Mouse (Mus musculus): ENCODE measurements at regions not wholly inside any gene's neighbourhood (a gene's known extent, or its start where the extent isn't known, plus 50 kb on each side); places are given as distances from the start of the nearest gene placed in this dataset.

GRCm38 (mm10) chr11:31787376-31787775 is 84.6 kb upstream of the Cpeb4 start:
- Histone ChIP-seq H3K36me3 (ENCODE audit: control insufficient read depth, insufficient read depth, low read length) (no peaks in the 10 kb centered on the region), H3K27ac (replicated peaks; ENCODE audit: insufficient read depth, low read depth, low read length) (no peak overlapping the region), H3K4me1 (ENCODE audit: control insufficient read depth, insufficient read depth, low read length) (peaks cover 4% of the 10 kb centered on the region; the same call in 1 of the 2 replicates), H3K79me2 (ENCODE audit: control insufficient read depth, insufficient read depth, low read length) (no peaks in the 10 kb centered on the region), H3K9ac (ENCODE audit: low read depth, low read length) (no peak overlapping the region), H3K4me3 (ENCODE audit: insufficient read depth, low read depth, low read length) (no peak overlapping the region), H3K27me3 (ENCODE audit: control insufficient read depth, insufficient read depth, low read length) (no peaks in the 10 kb centered on the region)
- no peak for TF ChIP-seq CTCF (IDR thresholded peaks at IDR 0.05; ENCODE audit: low read depth, low read length)
- no peak for TF ChIP-seq POLR2A (IDR thresholded peaks at IDR 0.05; ENCODE audit: extremely low read depth, insufficient read depth, low read length)
- WGBS, result 68% methylated on average over 2 of the region's 2 CpGs
- no peak for DNase-seq (ENCODE audit: extremely low read depth, low read depth, low spot score)

GRCm38 (mm10) chr11:31787917-31788703 is 83.9 kb upstream of the Cpeb4 start:
- Histone ChIP-seq H3K36me3 (ENCODE audit: control insufficient read depth, insufficient read depth, low read length) (no peaks in the 10 kb centered on the region), H3K27me3 (ENCODE audit: control insufficient read depth, insufficient read depth, low read length) (no peaks in the 10 kb centered on the region), H3K4me1 (ENCODE audit: control insufficient read depth, insufficient read depth, low read length) (peaks cover 4% of the 10 kb centered on the region; the same call in 1 of the 2 replicates), H3K79me2 (ENCODE audit: control insufficient read depth, insufficient read depth, low read length) (no peaks in the 10 kb centered on the region), H3K9ac (ENCODE audit: low read depth, low read length) (no peak overlapping the region), H3K4me3 (ENCODE audit: insufficient read depth, low read depth, low read length) (no peak overlapping the region), H3K27ac (replicated peaks; ENCODE audit: insufficient read depth, low read depth, low read length) (no peak overlapping the region)
- WGBS, result 70% methylated on average over 2 of the region's 2 CpGs
- no peak for DNase-seq (ENCODE audit: extremely low read depth, low read depth, low spot score)
- no peak for TF ChIP-seq CTCF (IDR thresholded peaks at IDR 0.05; ENCODE audit: low read depth, low read length)
- TF ChIP-seq POLR2A (IDR thresholded peaks at IDR 0.05; ENCODE audit: extremely low read depth, insufficient read depth, low read length), result no peak

- WGBS, result 80% methylated on average over 3 of the region's 3 CpGs
- no peaks in the 10 kb centered on the region for H3K79me2 ChIP-seq (ENCODE audit: control insufficient read depth, insufficient read depth, low read length)
Observed at GRCm38 (mm10) chr11:31789967-31790366, 82.0 kb upstream of the Cpeb4 start.

GRCm38 (mm10) chr11:31791264-31791663 is 80.7 kb upstream of the Cpeb4 start:
- Histone ChIP-seq H3K79me2 (ENCODE audit: control insufficient read depth, insufficient read depth, low read length) (no peaks in the 10 kb centered on the region), H3K27ac (replicated peaks; ENCODE audit: insufficient read depth, low read depth, low read length) (no peak overlapping the region), H3K4me3 (ENCODE audit: insufficient read depth, low read depth, low read length) (no peak overlapping the region), H3K9ac (ENCODE audit: low read depth, low read length) (no peak overlapping the region), H3K36me3 (ENCODE audit: control insufficient read depth, insufficient read depth, low read length) (no peaks in the 10 kb centered on the region), H3K27me3 (ENCODE audit: control insufficient read depth, insufficient read depth, low read length) (no peaks in the 10 kb centered on the region), H3K4me1 (ENCODE audit: control insufficient read depth, insufficient read depth, low read length) (no peaks in the 10 kb centered on the region)
- WGBS, result 90% methylated on average over 2 of the region's 2 CpGs
- DNase-seq (ENCODE audit: extremely low read depth, low read depth, low spot score), result no peak
- no peak for TF ChIP-seq CTCF (IDR thresholded peaks at IDR 0.05; ENCODE audit: low read depth, low read length)

More at GRCm38 (mm10) chr11:31789967-31790366, 82.0 kb upstream of the Cpeb4 start:
- DNase-seq (ENCODE audit: extremely low read depth, low read depth, low spot score), result no peak
- H3K36me3 ChIP-seq (ENCODE audit: control insufficient read depth, insufficient read depth, low read length), result no peaks in the 10 kb centered on the region
- H3K4me3 ChIP-seq (ENCODE audit: insufficient read depth, low read depth, low read length), result no peak overlapping the region
- H3K27ac ChIP-seq (replicated peaks; ENCODE audit: insufficient read depth, low read depth, low read length), result no peak overlapping the region
- no peak overlapping the region for H3K9ac ChIP-seq (ENCODE audit: low read depth, low read length)
- peaks cover 2% of the 10 kb centered on the region; the same call in 1 of the 2 replicates for H3K4me1 ChIP-seq (ENCODE audit: control insufficient read depth, insufficient read depth, low read length)
- H3K27me3 ChIP-seq (ENCODE audit: control insufficient read depth, insufficient read depth, low read length), result no peaks in the 10 kb centered on the region
- no peak for TF ChIP-seq CTCF (IDR thresholded peaks at IDR 0.05; ENCODE audit: low read depth, low read length)
- TF ChIP-seq POLR2A (IDR thresholded peaks at IDR 0.05; ENCODE audit: extremely low read depth, insufficient read depth, low read length), result no peak

GRCm38 (mm10) chr11:31795084-31795483 is 76.9 kb upstream of the Cpeb4 start:
- Histone ChIP-seq H3K27ac (replicated peaks; ENCODE audit: insufficient read depth, low read depth, low read length) (no peak overlapping the region), H3K4me1 (ENCODE audit: control insufficient read depth, insufficient read depth, low read length) (no peaks in the 10 kb centered on the region), H3K4me3 (ENCODE audit: insufficient read depth, low read depth, low read length) (no peak overlapping the region), H3K36me3 (ENCODE audit: control insufficient read depth, insufficient read depth, low read length) (no peaks in the 10 kb centered on the region), H3K27me3 (ENCODE audit: control insufficient read depth, insufficient read depth, low read length) (no peaks in the 10 kb centered on the region), H3K9ac (ENCODE audit: low read depth, low read length) (no peak overlapping the region), H3K79me2 (ENCODE audit: control insufficient read depth, insufficient read depth, low read length) (no peaks in the 10 kb centered on the region)
- no peak for TF ChIP-seq POLR2A (IDR thresholded peaks at IDR 0.05; ENCODE audit: extremely low read depth, insufficient read depth, low read length)
- no peak for TF ChIP-seq CTCF (IDR thresholded peaks at IDR 0.05; ENCODE audit: low read depth, low read length)
- 87% methylated on average over 8 of the region's 8 CpGs for WGBS
- DNase-seq (ENCODE audit: extremely low read depth, low read depth, low spot score), result no peak

GRCm38 (mm10) chr11:31796245-31796644 is 75.8 kb upstream of the Cpeb4 start:
- H3K9ac ChIP-seq (ENCODE audit: low read depth, low read length), result no peak overlapping the region
- no peak overlapping the region for H3K4me3 ChIP-seq (ENCODE audit: insufficient read depth, low read depth, low read length)
- no peaks in the 10 kb centered on the region for H3K4me1 ChIP-seq (ENCODE audit: control insufficient read depth, insufficient read depth, low read length)
- no peak for TF ChIP-seq CTCF (IDR thresholded peaks at IDR 0.05; ENCODE audit: low read depth, low read length)
- TF ChIP-seq POLR2A (IDR thresholded peaks at IDR 0.05; ENCODE audit: extremely low read depth, insufficient read depth, low read length), result no peak
- no peak overlapping the region for H3K27ac ChIP-seq (replicated peaks; ENCODE audit: insufficient read depth, low read depth, low read length)
- 86% methylated on average over 6 of the region's 6 CpGs for WGBS
- no peak for DNase-seq (ENCODE audit: extremely low read depth, low read depth, low spot score)
- no peaks in the 10 kb centered on the region for H3K27me3 ChIP-seq (ENCODE audit: control insufficient read depth, insufficient read depth, low read length)
- no peaks in the 10 kb centered on the region for H3K79me2 ChIP-seq (ENCODE audit: control insufficient read depth, insufficient read depth, low read length)
- H3K36me3 ChIP-seq (ENCODE audit: control insufficient read depth, insufficient read depth, low read length), result no peaks in the 10 kb centered on the region

Data from liver, adult 2 months (tissue).